Mouse (Mus musculus) cerebellum, adult 11 months (tissue): ENCODE measurements around the gene Morn1.

Experiments
- DNase-seq: peaks from one replicate; pipeline ENCODE4 v3.0.0; 2022

Morn1 gene

DNA sequence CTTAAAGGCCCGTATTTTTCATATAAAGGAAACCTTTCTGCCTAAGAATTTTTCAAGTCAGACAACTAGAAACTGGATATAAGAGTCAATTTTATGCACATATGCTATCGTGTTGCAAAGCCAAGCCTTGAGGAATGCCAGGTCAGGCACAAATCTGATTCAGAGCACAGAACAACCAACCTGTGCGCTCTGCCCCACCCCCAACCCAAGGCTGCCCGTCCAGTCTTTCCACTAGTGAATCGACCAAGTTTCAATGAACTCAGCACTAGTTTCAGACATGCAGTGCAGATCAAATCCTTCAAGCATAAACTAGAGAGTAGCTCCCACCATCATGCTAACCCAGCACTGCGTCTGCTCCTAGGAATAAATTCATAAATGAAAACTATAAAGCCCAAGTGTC, 6.7 kb upstream of the Morn1 start:
- no peak for DNase-seq

DNA sequence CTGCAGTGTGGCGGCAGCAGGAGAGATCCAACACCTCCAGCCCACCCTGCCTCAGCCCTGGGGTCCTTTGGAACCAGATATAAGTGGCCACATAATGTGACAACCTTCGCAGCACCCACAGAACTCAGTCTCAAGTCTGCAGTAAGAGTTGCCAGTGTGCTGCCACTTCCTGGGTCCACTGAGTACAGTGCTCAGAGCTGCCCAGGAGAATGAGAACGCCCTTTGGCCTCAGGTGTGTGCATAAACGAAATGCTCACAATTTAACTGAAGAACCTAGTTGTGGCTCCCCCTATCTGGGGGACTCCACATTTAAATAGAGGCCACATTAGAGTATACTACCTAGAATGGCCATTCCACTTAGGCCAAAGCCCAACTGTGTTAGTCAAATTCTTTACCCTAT, 2.8 kb upstream of the Morn1 start:
- no peak for DNase-seq

- DNase-seq, result no peak
Observed at GRCm38 (mm10) chr4:155084351-155084750, 2.0 kb upstream of the Morn1 start.

DNA sequence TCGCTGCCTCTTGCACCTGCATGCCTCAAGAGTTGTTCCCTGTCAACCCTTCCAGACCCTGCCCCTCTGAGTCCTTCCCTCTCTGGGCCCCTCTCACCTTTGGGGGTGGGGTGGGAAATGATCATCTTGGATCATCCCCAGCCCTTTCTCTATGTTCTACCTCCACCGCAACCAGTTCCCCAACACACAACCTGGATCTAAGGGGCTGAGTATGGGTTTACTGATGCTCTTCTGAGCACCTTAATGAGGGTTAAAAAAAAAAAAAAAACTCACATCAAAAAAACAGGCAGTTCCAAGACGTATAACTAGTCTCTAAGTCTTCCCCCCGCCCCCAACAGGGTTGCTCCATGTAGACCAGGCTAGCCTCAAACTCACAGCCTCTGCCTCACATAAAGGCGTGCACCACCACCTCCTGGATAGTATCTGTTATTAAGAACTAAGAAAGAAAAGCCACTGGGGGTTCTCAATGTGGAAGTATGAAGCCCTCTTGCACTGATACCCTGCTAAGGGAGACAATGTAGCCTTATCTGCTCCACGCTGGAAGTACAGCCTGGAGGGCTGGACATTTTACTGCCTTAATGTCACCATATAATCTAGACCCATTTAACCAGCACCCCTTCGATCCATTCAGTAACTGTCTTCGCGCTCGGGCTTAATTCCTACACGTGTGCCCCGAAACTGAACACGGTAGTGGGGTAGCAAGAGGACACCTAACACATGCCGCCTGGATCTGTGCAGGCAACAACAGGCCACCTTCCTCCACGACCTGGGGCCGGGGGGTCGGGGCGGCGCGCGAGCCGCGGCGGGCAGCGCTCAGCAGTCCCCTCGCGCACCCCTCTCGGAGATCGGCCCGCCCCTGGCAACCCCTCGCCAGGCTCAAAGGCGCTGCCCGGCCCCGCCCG, 920 bp upstream of the Morn1 start:
- no peak for DNase-seq

GRCm38 (mm10) chr4:155089241-155089640, 2.9 kb downstream of the Morn1 start:
- no peak for DNase-seq

DNA sequence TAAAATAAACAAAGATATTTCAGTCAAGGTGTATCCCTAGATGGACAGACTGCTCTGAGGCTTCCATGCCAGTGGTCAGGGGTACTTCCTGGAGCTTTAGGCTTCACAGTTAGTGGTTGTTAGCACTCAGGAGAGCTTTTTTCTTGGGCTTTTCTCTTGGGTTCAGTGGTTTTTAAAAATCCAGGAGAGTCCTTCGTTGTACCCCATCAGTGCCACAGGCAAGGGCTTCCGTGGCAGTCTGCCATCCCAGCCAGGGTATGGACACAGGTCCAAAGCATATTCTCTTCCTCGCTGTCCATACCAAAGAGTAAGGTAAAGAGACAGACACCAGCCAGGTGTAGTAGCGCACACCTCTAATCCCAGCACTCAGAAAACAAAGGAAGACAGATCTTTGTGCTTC, 3.8 kb downstream of the Morn1 start:
- DNase-seq, result no peak

- DNase-seq, result no peak
Observed at GRCm38 (mm10) chr4:155090688-155091449, 4.5 kb downstream of the Morn1 start.

GRCm38 (mm10) chr4:155092718-155093430, 6.5 kb downstream of the Morn1 start:
- peak; percentile 93 for DNase-seq

GRCm38 (mm10) chr4:155093431-155094149, 7.2 kb downstream of the Morn1 start:
- peak; percentile 39 for DNase-seq

DNA sequence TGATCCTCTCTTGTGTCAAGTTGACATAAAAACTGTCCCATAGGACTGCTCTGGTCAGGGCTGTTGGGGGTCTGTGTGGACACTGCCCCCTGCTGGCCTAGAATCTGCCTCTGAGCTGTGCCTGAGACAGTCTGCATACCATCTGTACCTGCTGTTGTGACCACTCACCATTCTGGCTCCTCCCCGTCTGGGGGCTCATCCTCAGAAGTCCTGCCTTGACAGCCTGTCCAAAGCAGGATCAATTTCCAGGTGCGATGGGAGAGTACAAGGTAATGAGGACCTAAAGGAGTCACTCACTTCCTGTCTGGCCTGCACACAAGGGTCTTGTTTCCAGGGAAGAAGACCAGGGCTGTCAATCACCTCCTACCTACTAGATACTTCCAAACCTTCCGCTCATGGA, 8.2 kb downstream of the Morn1 start:
- peak; percentile 60 for DNase-seq

GRCm38 (mm10) chr4:155095238-155095900, 9.0 kb downstream of the Morn1 start:
- DNase-seq, result peak; percentile 90

GRCm38 (mm10) chr4:155095967-155096366, 9.6 kb downstream of the Morn1 start:
- peak; percentile 65 for DNase-seq

DNA sequence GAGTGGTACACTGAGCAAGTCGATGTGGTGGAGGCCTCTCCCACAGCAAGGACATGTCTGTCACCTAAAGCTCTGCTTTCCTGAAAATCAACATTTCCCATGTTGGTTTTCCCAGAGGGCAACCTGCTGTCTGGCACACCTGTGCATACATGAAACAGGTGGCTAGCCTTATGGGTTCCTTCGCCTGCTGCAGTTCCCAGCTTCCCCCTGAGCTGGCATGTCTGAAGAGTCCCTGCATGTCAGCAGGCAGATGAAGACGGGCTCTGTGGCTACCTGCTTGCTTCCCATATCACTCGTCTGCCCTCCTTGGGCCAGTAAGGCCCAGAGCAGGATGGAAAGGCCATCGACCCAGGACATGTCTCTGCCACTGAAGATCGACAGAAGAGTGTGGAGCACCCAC, 11.1 kb downstream of the Morn1 start:
- no peak for DNase-seq

DNA sequence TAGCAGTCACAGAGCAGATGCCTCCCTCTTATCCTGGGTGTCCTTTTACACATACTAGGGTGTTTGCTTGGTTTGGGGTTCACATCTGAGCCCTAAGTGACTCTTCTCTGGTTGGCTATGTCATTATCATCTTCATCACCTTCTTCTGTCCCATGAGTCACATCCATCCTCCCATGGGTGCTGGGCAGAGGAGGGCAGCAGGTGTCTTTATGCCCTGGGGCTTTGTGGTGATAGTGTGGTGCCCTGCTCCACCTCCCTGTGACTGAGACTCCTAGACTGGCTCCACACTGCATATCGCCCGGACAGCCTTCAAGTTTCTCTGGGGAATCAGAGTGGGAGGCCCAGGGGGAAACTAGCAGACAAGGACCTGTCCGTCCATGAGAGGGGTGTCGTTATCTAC, 12.2 kb downstream of the Morn1 start:
- DNase-seq, result no peak

GRCm38 (mm10) chr4:155107886-155108285, 21.5 kb downstream of the Morn1 start:
- DNase-seq, result no peak

GRCm38 (mm10) chr4:155109471-155109870, 23.1 kb downstream of the Morn1 start:
- no peak for DNase-seq

DNA sequence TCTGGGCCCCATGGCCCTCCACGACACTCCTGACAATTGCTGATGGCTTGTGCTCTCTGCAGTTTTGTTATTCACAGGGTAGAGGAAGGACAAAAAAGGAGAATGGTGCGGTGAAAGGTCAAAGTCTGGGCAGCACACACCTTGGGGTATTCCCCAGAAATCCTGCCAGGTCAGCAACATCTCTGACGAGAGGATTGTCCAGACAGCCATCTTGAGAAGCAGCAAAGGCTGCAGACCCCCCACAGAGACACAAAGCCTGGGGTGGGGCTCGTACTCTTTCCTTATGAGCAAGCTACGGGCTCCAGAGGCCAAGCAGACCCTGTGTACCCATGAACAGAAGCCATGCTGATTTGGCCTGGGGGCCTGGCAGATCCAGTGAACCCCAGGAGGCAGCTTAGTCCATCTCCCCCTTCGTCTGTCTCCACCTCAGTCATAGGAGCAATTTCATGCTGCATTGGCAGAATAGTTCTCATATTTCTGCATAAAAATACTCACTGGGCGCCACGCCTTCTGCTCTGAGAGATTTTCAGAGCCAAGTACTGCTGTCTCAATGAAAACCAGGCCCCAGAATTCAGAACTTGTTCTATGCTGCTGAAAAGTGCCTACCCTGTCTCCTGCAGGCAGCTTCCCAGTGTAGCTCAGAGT, 27.5 kb downstream of the Morn1 start:
- DNase-seq, result no peak

GRCm38 (mm10) chr4:155116607-155117006, 30.2 kb downstream of the Morn1 start:
- DNase-seq, result no peak

DNA sequence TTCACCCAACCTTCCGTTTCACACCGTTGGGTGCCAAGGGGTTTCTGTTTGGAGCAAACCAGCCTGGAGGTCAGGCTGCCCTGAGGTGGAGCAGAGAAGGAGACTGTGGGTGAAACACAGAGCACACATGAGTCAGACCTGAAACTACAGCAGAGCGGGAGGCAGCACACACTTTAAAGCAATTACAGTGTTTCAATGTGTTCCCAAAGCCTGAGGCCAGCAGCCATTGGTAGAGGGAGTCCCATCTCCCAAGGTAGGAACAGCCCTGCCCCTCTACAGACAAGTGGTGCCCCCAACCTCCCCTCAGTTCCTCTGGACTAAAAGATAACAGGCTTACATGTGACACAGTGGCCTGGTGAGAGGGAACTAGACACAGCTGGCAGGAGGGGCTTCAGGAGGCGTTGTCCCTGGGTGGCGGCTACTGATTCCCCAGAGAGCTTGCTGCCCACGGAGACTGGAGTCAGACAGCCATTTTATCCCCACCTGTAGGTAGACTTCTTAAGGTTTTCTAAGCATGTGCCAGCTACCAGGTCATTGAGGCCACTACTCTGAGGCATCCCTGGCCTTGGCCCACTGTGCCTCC, 31.1 kb downstream of the Morn1 start:
- no peak for DNase-seq

- DNase-seq, result no peak
Observed at GRCm38 (mm10) chr4:155118278-155118677, 31.9 kb downstream of the Morn1 start.

GRCm38 (mm10) chr4:155120038-155120437, 33.7 kb downstream of the Morn1 start:
- DNase-seq, result no peak
